Mouse (Mus musculus) C2C12 (cell line): ENCODE results near the gene Hist1h2bp. TPM values are rescaled to one million over a fixed set of nuclear protein-coding genes. Genes with fewer than 3 reads are reported as not detected.

Experiments used
- H3K27me3 ChIP-seq: one replicate; pipeline ENCODE4 v1.6.1; 2011; ENCODE audit not compliant: control insufficient read depth, insufficient read depth, insufficient read length
- H3K36me3 ChIP-seq: one replicate; pipeline ENCODE4 v1.6.1; 2011; ENCODE audit not compliant: control insufficient read depth, insufficient read depth
- H3K4me3 ChIP-seq: one replicate; pipeline ENCODE4 v1.5.1; 2011; ENCODE audit warnings: mild to moderate bottlenecking, control low read depth; ENCODE audit not compliant: poor library complexity, insufficient read depth, severe bottlenecking
- H3K79me2 ChIP-seq: one replicate; pipeline ENCODE4 v1.6.1; 2011; ENCODE audit not compliant: control insufficient read depth, insufficient read depth
- H3K79me3 ChIP-seq: one replicate; pipeline ENCODE4 v1.6.1; 2011; ENCODE audit warnings: low read depth, control low read depth
- H3ac ChIP-seq: one replicate; pipeline ENCODE3; 2011; ENCODE audit warnings: low read depth; ENCODE audit not compliant: control insufficient read depth, insufficient read length
- CEBPB ChIP-seq: IDR thresholded peaks from one replicate; pipeline ENCODE4 v1.6.1; 2011; ENCODE audit warnings: low read depth, mild to moderate bottlenecking, control low read depth, moderate library complexity
- CTCF ChIP-seq: IDR thresholded peaks from one replicate; pipeline ENCODE4 v1.5.1; 2011; ENCODE audit not compliant: control insufficient read depth, insufficient read depth, insufficient read length
- FOSL1 ChIP-seq: IDR thresholded peaks from one replicate; pipeline ENCODE4 v1.8.0; 2011; ENCODE audit warnings: mild to moderate bottlenecking, low read length; ENCODE audit not compliant: poor library complexity, insufficient read depth, severe bottlenecking
- MAX ChIP-seq: IDR thresholded peaks from one replicate; pipeline ENCODE4 v1.6.1; 2011; ENCODE audit warnings: mild to moderate bottlenecking, control low read depth
- MYOD1 ChIP-seq: IDR thresholded peaks from one replicate; pipeline ENCODE4 v1.6.1; 2011; ENCODE audit warnings: low read depth; ENCODE audit not compliant: control insufficient read depth, insufficient read length
- MYOG ChIP-seq: IDR thresholded peaks from one replicate; pipeline ENCODE4 v1.6.1; 2011; ENCODE audit not compliant: control insufficient read depth, insufficient read length; ENCODE audit errors: extremely low read depth
- USF1 ChIP-seq: IDR thresholded peaks from one replicate; pipeline ENCODE4 v1.6.1; 2011; ENCODE audit warnings: low read depth, mild to moderate bottlenecking, control low read depth, moderate library complexity
- polyA plus RNA-seq: library from polyadenylated mRNA; unstranded; fragments of >200 nt; fragmentation: generic; extraction: Trizol; gene quantifications from one replicate; pipeline ENCODE4 v1.2.1, GENCODE M21; 2012; ENCODE audit warnings: missing spikeins

Hist1h2bp gene
- polyA plus RNA-seq, 1 experiment, result 2.6 TPM

- Histone ChIP-seq H3K36me3 (no peaks in the 10 kb centered on the region), H3K4me3 (peak within 1 kb of the TSS; percentile 8), H3K79me3 (no peaks in the 10 kb centered on the region), H3ac (peak within 1 kb of the TSS; percentile 64), H3K79me2 (no peaks in the 10 kb centered on the region), H3K27me3 (no peaks in the 10 kb centered on the region)
- TF ChIP-seq MYOD1 (no peak), MYOG (no peak), USF1 (no peak), MAX (no peak)
Observed at GRCm38 (mm10) chr13:21783255-21783617, 4.0 kb upstream of the Hist1h2bp start, which contains the start of gene Hist1h3i. Gene Hist1h3i (minus strand): TSS chr13:21783370.

- H3K79me3 ChIP-seq, result no peaks in the 10 kb centered on the region
- no peaks in the 10 kb centered on the region for H3K27me3 ChIP-seq
- H3ac ChIP-seq, result peak overlapping the region; percentile 64
- no peak overlapping the region for H3K4me3 ChIP-seq
- no peak for TF ChIP-seq CEBPB
- TF ChIP-seq MYOD1, result no peak
- no peak for TF ChIP-seq MAX
- no peak for TF ChIP-seq MYOG
- no peak for TF ChIP-seq USF1
- no peak for TF ChIP-seq CTCF
- no peak for TF ChIP-seq FOSL1
- H3K79me2 ChIP-seq, result no peaks in the 10 kb centered on the region
- no peaks in the 10 kb centered on the region for H3K36me3 ChIP-seq
Observed at GRCm38 (mm10) chr13:21783734-21784161, 3.5 kb upstream of the Hist1h2bp start.

GRCm38 (mm10) chr13:21784311-21784710 is 3.0 kb upstream of the Hist1h2bp start:
- no peaks in the 10 kb centered on the region for H3K36me3 ChIP-seq
- H3K79me3 ChIP-seq, result no peaks in the 10 kb centered on the region
- no peaks in the 10 kb centered on the region for H3K79me2 ChIP-seq
- no peak overlapping the region for H3ac ChIP-seq
- H3K4me3 ChIP-seq, result no peak overlapping the region
- no peaks in the 10 kb centered on the region for H3K27me3 ChIP-seq
- no peak for TF ChIP-seq MAX
- no peak for TF ChIP-seq CEBPB
- no peak for TF ChIP-seq MYOD1
- TF ChIP-seq CTCF, result no peak
- TF ChIP-seq USF1, result no peak
- no peak for TF ChIP-seq MYOG
- no peak for TF ChIP-seq FOSL1

- H3K27me3 ChIP-seq, result no peaks in the 10 kb centered on the region
- no peaks in the 10 kb centered on the region for H3K36me3 ChIP-seq
- TF ChIP-seq USF1, result no peak
- TF ChIP-seq MYOG, result no peak
- no peak for TF ChIP-seq FOSL1
- TF ChIP-seq MYOD1, result no peak
- no peak for TF ChIP-seq MAX
- TF ChIP-seq CTCF, result no peak
- no peak for TF ChIP-seq CEBPB
- peak overlapping the region; percentile 59 for H3ac ChIP-seq
- H3K4me3 ChIP-seq, result peak overlapping the region; percentile 18
- H3K79me3 ChIP-seq, result no peaks in the 10 kb centered on the region
- no peaks in the 10 kb centered on the region for H3K79me2 ChIP-seq
Observed at GRCm38 (mm10) chr13:21786189-21786898, 917 bp upstream of the Hist1h2bp start.

GRCm38 (mm10) chr13:21787760-21788593 is 716 bp downstream of the Hist1h2bp start:
- no peaks in the 10 kb centered on the region for H3K79me3 ChIP-seq
- H3K36me3 ChIP-seq, result no peaks in the 10 kb centered on the region
- no peaks in the 10 kb centered on the region for H3K27me3 ChIP-seq
- H3K4me3 ChIP-seq, result no peak overlapping the region
- no peaks in the 10 kb centered on the region for H3K79me2 ChIP-seq
- no peak for TF ChIP-seq CTCF
- no peak for TF ChIP-seq MYOG
- no peak for TF ChIP-seq MAX
- no peak for TF ChIP-seq USF1
- TF ChIP-seq MYOD1, result no peak
- no peak for TF ChIP-seq CEBPB
- TF ChIP-seq FOSL1, result no peak
- H3ac ChIP-seq, result peak overlapping the region; percentile 32
